Mouse (Mus musculus): ENCODE data around the gene Limk2. TPM values are rescaled to one million over a fixed set of nuclear protein-coding genes. Genes with fewer than 3 reads are reported as not detected.

Gene Limk2
- polyA plus RNA-seq, 1 experiment from 2014 or later = 45.5 TPM

- no peak for DNase-seq (ENCODE audit: low spot score)
- Histone ChIP-seq H3K27ac (replicated peaks; ENCODE audit: low read depth, low read length) (peak overlapping the region; percentile 38; the same call in 1 of the 2 replicates), H3K27me3 (ENCODE audit: control insufficient read depth, insufficient read depth, low read length) (no peaks in the 10 kb centered on the region), H3K4me3 (ENCODE audit: low read depth, low read length) (no peak overlapping the region), H3K4me1 (ENCODE audit: control insufficient read depth, insufficient read depth, low read length) (peaks cover 28% of the 10 kb centered on the region), H3K36me3 (ENCODE audit: control insufficient read depth, insufficient read depth, low read length) (no peaks in the 10 kb centered on the region), H3K9me3 (ENCODE audit: control insufficient read depth, low read length) (no peaks in the 10 kb centered on the region), H3K4me2 (ENCODE audit: low read depth, severe bottlenecking) (0 out of 2 replicates have a peak overlapping the region, but pooled peaks have one; percentile 5), H3K9ac (ENCODE audit: low read length) (no peak overlapping the region)
- 18% methylated on average over 7 of the region's 7 CpGs for WGBS
- ATAC-seq (ENCODE audit: insufficient number of reproducible peaks, low FRiP score, low TSS enrichment, low read depth) = no peak
These were observed 35.2 kb downstream of the Limk2 start for GRCm38 (mm10) chr11:3373591-3374292.

- H3K4me3 ChIP-seq (ENCODE audit: low read depth, low read length) = peak overlapping the region; percentile 46
- 26% methylated on average over 7 of the region's 7 CpGs for WGBS
- DNase-seq (ENCODE audit: low spot score) = no peak
These were observed 37.2 kb downstream of the Limk2 start for GRCm38 (mm10) chr11:3371599-3372295.

DNA sequence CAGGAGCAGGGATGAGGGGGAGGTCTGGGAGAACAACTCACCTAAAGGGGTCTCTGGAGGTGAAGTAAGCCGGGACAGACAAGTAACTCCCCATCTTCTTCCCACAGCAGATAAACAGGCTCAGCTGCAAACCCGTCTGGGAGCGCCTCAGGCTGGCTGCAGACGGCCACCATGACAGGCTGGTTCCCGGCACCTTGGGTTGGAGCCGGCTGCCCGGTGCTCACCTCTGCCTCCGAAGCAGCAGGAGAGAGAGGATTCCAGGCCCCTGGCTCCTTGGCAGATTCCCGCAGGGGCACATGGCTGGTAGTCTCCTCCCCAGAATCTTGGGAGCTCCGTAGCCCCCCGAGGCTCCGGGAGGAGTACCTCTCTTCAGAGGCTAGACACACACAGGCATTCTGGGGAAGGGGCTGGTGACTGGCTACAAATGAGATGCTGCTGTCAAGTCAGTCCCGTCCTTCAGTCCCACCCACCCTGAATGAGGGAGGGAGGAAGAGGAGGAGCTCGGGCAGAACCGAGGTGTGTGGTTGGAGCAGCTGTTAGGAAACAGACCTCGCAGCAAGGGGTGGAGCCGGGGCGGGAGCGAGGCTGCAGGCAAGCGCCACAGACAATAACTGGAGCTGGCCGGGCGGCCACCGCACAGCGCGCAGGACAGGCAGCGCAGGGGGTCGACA is 37.9 kb downstream of the Limk2 start:
- no peaks in the 10 kb centered on the region for H3K36me3 ChIP-seq (ENCODE audit: control insufficient read depth, insufficient read depth, low read length)
- peak overlapping the region; percentile 96 for H3K4me2 ChIP-seq (ENCODE audit: low read depth, severe bottlenecking)
- peak overlapping the region; percentile 57 for H3K9ac ChIP-seq (ENCODE audit: low read length)
- ATAC-seq (ENCODE audit: insufficient number of reproducible peaks, low FRiP score, low TSS enrichment, low read depth) (peak; percentile 89), DNase-seq (ENCODE audit: low spot score) (peak; percentile 91)
- peaks cover 28% of the 10 kb centered on the region for H3K4me1 ChIP-seq (ENCODE audit: control insufficient read depth, insufficient read depth, low read length)
- 0 out of 2 replicates have a peak overlapping the region, but pooled peaks have one; percentile 23 for H3K27ac ChIP-seq (replicated peaks; ENCODE audit: low read depth, low read length)
- WGBS = 2% methylated on average over 27 of the region's 27 CpGs
- H3K27me3 ChIP-seq (ENCODE audit: control insufficient read depth, insufficient read depth, low read length) = no peaks in the 10 kb centered on the region
- peak overlapping the region; percentile 46 for H3K4me3 ChIP-seq (ENCODE audit: low read depth, low read length)
- no peaks in the 10 kb centered on the region for H3K9me3 ChIP-seq (ENCODE audit: control insufficient read depth, low read length)

More at GRCm38 (mm10) chr11:3371599-3372295, 37.2 kb downstream of the Limk2 start:
- Histone ChIP-seq H3K27me3 (ENCODE audit: control insufficient read depth, insufficient read depth, low read length) (no peaks in the 10 kb centered on the region), H3K4me1 (ENCODE audit: control insufficient read depth, insufficient read depth, low read length) (peaks cover 28% of the 10 kb centered on the region), H3K9ac (ENCODE audit: low read length) (peak overlapping the region; percentile 57), H3K4me2 (ENCODE audit: low read depth, severe bottlenecking) (peak overlapping the region; percentile 96), H3K9me3 (ENCODE audit: control insufficient read depth, low read length) (no peaks in the 10 kb centered on the region), H3K36me3 (ENCODE audit: control insufficient read depth, insufficient read depth, low read length) (no peaks in the 10 kb centered on the region), H3K27ac (replicated peaks; ENCODE audit: low read depth, low read length) (0 out of 2 replicates have a peak overlapping the region, but pooled peaks have one; percentile 23)
- no peak for ATAC-seq (ENCODE audit: insufficient number of reproducible peaks, low FRiP score, low TSS enrichment, low read depth)

DNA sequence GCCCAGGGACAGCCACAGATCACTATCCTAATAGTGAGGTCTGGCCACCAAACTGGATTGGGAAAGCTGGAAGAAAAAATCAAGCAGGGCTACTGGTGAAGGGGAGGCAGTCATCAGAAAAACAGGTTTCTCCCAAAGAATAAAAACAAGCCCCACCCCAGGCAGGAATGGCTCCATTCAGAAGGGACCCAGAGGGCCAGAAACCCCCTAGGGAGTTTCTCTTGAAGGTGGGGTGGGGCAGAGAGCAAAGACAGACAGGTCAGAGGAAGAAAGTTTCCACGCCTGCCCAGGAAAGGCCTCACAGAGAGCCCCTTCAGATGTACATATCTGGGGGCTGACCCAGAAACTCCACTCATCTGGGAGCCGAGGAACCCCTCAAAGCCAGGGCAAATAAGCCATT is 38.8 kb downstream of the Limk2 start:
- 79% methylated on average over 2 of the region's 2 CpGs for WGBS
- peaks cover 28% of the 10 kb centered on the region for H3K4me1 ChIP-seq (ENCODE audit: control insufficient read depth, insufficient read depth, low read length)

DNA sequence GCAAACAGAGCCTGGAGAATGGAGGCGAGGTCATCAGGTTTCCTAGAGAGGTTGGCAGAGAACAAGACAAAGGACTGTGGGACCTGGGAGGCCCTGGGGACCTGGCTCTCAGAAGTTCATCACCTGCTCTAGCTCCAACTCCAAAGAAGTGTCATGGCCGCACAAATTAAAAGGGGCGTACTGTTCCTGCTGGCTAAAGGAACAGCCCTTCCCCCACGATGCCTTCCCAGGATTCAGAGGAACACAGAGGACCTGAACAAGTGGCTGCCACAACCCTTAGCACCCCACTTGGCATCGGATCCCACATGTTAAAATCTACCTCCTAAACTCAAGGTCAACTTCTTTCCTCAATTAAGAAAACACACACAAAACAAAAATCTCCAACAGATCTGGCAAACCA is 39.5 kb downstream of the Limk2 start:
- H3K36me3 ChIP-seq (ENCODE audit: control insufficient read depth, insufficient read depth, low read length) = no peaks in the 10 kb centered on the region
- WGBS = 77% methylated on average over 5 of the region's 5 CpGs
- H3K4me3 ChIP-seq (ENCODE audit: low read depth, low read length) = no peak overlapping the region
- no peak overlapping the region for H3K4me2 ChIP-seq (ENCODE audit: low read depth, severe bottlenecking)
- no peaks in the 10 kb centered on the region for H3K9me3 ChIP-seq (ENCODE audit: control insufficient read depth, low read length)
- no peak overlapping the region for H3K27ac ChIP-seq (replicated peaks; ENCODE audit: low read depth, low read length)
- H3K27me3 ChIP-seq (ENCODE audit: control insufficient read depth, insufficient read depth, low read length) = no peaks in the 10 kb centered on the region
- H3K9ac ChIP-seq (ENCODE audit: low read length) = no peak overlapping the region
- DNase-seq (ENCODE audit: low spot score) = no peak
- peaks cover 23% of the 10 kb centered on the region for H3K4me1 ChIP-seq (ENCODE audit: control insufficient read depth, insufficient read depth, low read length)
- ATAC-seq (ENCODE audit: insufficient number of reproducible peaks, low FRiP score, low TSS enrichment, low read depth) = no peak

More for the DNA sequence above, 38.8 kb downstream of the Limk2 start:
- Histone ChIP-seq H3K9me3 (ENCODE audit: control insufficient read depth, low read length) (no peaks in the 10 kb centered on the region), H3K36me3 (ENCODE audit: control insufficient read depth, insufficient read depth, low read length) (no peaks in the 10 kb centered on the region), H3K27me3 (ENCODE audit: control insufficient read depth, insufficient read depth, low read length) (no peaks in the 10 kb centered on the region), H3K9ac (ENCODE audit: low read length) (no peak overlapping the region), H3K4me2 (ENCODE audit: low read depth, severe bottlenecking) (peak overlapping the region; percentile 96), H3K4me3 (ENCODE audit: low read depth, low read length) (no peak overlapping the region), H3K27ac (replicated peaks; ENCODE audit: low read depth, low read length) (no peak overlapping the region)
- ATAC-seq (ENCODE audit: insufficient number of reproducible peaks, low FRiP score, low TSS enrichment, low read depth) (no peak), DNase-seq (ENCODE audit: low spot score) (no peak)

GRCm38 (mm10) chr11:3368983-3369382 is 40.0 kb downstream of the Limk2 start:
- H3K4me2 ChIP-seq (ENCODE audit: low read depth, severe bottlenecking) = no peak overlapping the region
- no peaks in the 10 kb centered on the region for H3K27me3 ChIP-seq (ENCODE audit: control insufficient read depth, insufficient read depth, low read length)
- H3K9me3 ChIP-seq (ENCODE audit: control insufficient read depth, low read length) = no peaks in the 10 kb centered on the region
- no peak overlapping the region for H3K27ac ChIP-seq (replicated peaks; ENCODE audit: low read depth, low read length)
- H3K9ac ChIP-seq (ENCODE audit: low read length) = no peak overlapping the region; the same call in 1 of the 2 replicates
- WGBS = 48% methylated on average over 7 of the region's 7 CpGs
- peaks cover 18% of the 10 kb centered on the region for H3K4me1 ChIP-seq (ENCODE audit: control insufficient read depth, insufficient read depth, low read length)
- no peak overlapping the region for H3K4me3 ChIP-seq (ENCODE audit: low read depth, low read length)
- ATAC-seq (ENCODE audit: insufficient number of reproducible peaks, low FRiP score, low TSS enrichment, low read depth) = no peak
- DNase-seq (ENCODE audit: low spot score) = no peak
- H3K36me3 ChIP-seq (ENCODE audit: control insufficient read depth, insufficient read depth, low read length) = no peaks in the 10 kb centered on the region

GRCm38 (mm10) chr11:3366411-3366810 is 42.6 kb downstream of the Limk2 start:
- 81% methylated on average over 7 of the region's 7 CpGs for WGBS
- Histone ChIP-seq H3K4me2 (ENCODE audit: low read depth, severe bottlenecking) (no peak overlapping the region), H3K36me3 (ENCODE audit: control insufficient read depth, insufficient read depth, low read length) (no peaks in the 10 kb centered on the region), H3K4me3 (ENCODE audit: low read depth, low read length) (no peak overlapping the region), H3K27ac (replicated peaks; ENCODE audit: low read depth, low read length) (no peak overlapping the region), H3K4me1 (ENCODE audit: control insufficient read depth, insufficient read depth, low read length) (0 out of 2 replicates have a peak, but pooled peaks cover 11% of the 10 kb centered on the region), H3K9ac (ENCODE audit: low read length) (no peak overlapping the region), H3K9me3 (ENCODE audit: control insufficient read depth, low read length) (no peaks in the 10 kb centered on the region), H3K27me3 (ENCODE audit: control insufficient read depth, insufficient read depth, low read length) (no peaks in the 10 kb centered on the region)
- ATAC-seq (ENCODE audit: insufficient number of reproducible peaks, low FRiP score, low TSS enrichment, low read depth) (no peak), DNase-seq (ENCODE audit: low spot score) (no peak)

DNA sequence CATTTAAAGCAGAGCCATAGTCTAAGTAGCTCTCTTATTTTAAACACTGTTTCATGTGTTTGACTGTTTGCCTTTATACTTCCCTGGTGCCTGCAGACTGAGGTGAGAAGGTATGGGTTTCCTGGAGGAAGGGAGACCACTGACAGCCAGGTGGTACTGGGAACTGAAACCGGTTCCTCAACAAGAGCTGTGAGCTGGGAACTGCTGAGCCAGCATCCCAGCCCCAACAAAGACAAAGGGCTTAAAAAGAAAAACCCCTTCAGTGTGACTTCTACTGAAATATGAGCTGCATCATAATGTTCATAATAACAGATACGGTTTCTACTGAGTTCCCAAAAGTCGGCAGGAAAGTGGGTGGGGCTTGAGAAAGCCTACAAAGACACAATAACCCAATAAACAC is 46.1 kb downstream of the Limk2 start:
- no peaks in the 10 kb centered on the region for H3K9me3 ChIP-seq (ENCODE audit: control insufficient read depth, low read length)
- no peak overlapping the region for H3K4me3 ChIP-seq (ENCODE audit: low read depth, low read length)
- ATAC-seq (ENCODE audit: insufficient number of reproducible peaks, low FRiP score, low TSS enrichment, low read depth) (no peak), DNase-seq (ENCODE audit: low spot score) (no peak)
- no peaks in the 10 kb centered on the region for H3K4me1 ChIP-seq (ENCODE audit: control insufficient read depth, insufficient read depth, low read length)
- WGBS = 86% methylated on average over 3 of the region's 3 CpGs
- H3K4me2 ChIP-seq (ENCODE audit: low read depth, severe bottlenecking) = no peak overlapping the region
- no peaks in the 10 kb centered on the region for H3K27me3 ChIP-seq (ENCODE audit: control insufficient read depth, insufficient read depth, low read length)
- peaks cover 4% of the 10 kb centered on the region; the same call in 1 of the 2 replicates for H3K36me3 ChIP-seq (ENCODE audit: control insufficient read depth, insufficient read depth, low read length)
- no peak overlapping the region for H3K27ac ChIP-seq (replicated peaks; ENCODE audit: low read depth, low read length)
- no peak overlapping the region for H3K9ac ChIP-seq (ENCODE audit: low read length)

All from limb, embryonic 11.5 days (tissue).